Comparison of ENCODE assay signal across 8 mouse cellular contexts in the genomic region with DNA sequence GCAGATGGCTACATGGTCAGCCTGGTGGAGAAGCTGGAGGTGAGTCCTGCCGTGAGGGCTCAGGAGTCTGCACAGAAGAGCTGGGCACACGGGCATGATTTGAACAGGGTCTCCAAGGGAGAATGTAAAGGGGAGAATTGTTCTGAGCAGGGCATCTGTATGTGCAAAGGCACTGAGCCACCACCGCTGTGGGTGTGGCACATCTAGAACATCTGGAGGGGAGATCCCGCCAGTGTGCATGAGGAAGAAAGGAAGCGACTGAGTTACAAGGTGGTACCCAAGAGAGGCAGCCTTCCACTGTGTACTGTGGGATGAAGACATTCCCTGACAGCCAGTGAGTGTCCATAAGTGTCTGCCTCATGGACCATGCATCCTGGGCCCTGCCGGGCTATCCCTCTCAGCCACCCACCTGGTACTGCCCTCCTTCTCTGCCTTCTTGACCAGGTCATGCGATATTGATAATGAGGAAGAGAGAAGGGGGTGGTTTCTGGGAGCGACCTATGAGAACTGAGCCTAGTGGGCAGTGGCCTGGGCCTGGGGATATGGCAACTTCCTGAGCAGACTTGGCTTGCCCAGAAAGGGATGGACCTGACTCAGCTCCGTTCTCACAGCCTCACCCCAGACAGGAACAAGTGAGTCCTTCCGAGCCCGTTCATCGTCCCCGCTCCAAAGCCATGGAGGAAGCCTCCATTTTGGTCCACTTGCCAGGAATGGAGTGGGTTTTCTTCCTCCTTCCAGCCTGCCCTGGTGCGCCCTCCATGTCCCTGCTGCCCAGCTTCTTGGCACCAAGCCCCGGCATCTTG.
DNase-seq lines count a peak whose midpoint lies in the region.
"Had no signal": no experiment of that assay in that cellular context is flagged by ENCODE, and none has a peak within 500 bp of the region (broad histone marks: within the 10 kb centered on the region; RNA-seq: fewer than 3 reads in every experiment).

No protein-coding gene starts in this region.

- peak; percentile 38 for DNase-seq in layer of hippocampus, adult 11-12 months (ENCODE audit: low spot score)
- DNase-seq in layer of hippocampus, postnatal 25 days (ENCODE audit: extremely low spot score in 1 of 2, low spot score in 1 of 2) = no peak
- peak; percentile 20 for DNase-seq in CD4-positive helper T cell, adult 2 months (ENCODE audit: low read depth, low spot score)
- DNase-seq in brain, adult 2 months (ENCODE audit: low read depth, low spot score) = peak; percentile 47
- no peak for DNase-seq in MN1 (ENCODE audit: low spot score)
- DNase-seq in cerebellum, adult 11-12 months = no peak

- peak overlapping the region; percentile 2; the same call in 1 of the 2 replicates for H3K4me3 ChIP-seq in macrophage (ENCODE audit: inconsistent target)
- H3K4me3 ChIP-seq: hindbrain, embryonic 12.5 days had no signal

- H3K27ac ChIP-seq in macrophage = peak overlapping the region; percentile 66
- H3K27ac ChIP-seq: hindbrain, embryonic 12.5 days had no signal

- no peaks in the 10 kb centered on the region for H3K79me2 ChIP-seq in macrophage (ENCODE audit: inconsistent target)

- WGBS in macrophage (ENCODE audit: missing documents) = 35% methylated on average over 15 of the region's 15 CpGs

- no peaks in the 10 kb centered on the region for H3K36me3 ChIP-seq in macrophage (ENCODE audit: inconsistent target)
- H3K36me3 ChIP-seq: hindbrain, embryonic 12.5 days had no signal

Comparison
In these comparisons a context has a peak if more than half of its experiments do, and no peak if none do; other contexts are left out.
1. DNase-seq: peak in layer of hippocampus, adult 11-12 months (single experiment), CD4-positive helper T cell, adult 2 months (single experiment) and brain, adult 2 months (single experiment); none in layer of hippocampus, postnatal 25 days (0 of 2), MN1 (single experiment) and cerebellum, adult 11-12 months (single experiment).